Mouse (Mus musculus): ENCODE results near the gene Zfp422. TPM values are rescaled to one million over a fixed set of nuclear protein-coding genes. Genes with fewer than 3 reads are reported as not detected.
A peak's percentile ranks its signal among the peaks of the same experiment; 100 is the strongest.

The Zfp422 gene
- polyA plus RNA-seq, 1 experiment from 2014 or later = 303 TPM

GRCm38 (mm10) chr6:116642942-116643341 is 14.1 kb upstream of the Zfp422 start:
- no peaks in the 10 kb centered on the region for H3K4me1 ChIP-seq (ENCODE audit: control insufficient read depth, insufficient read depth, low read length)
- no peaks in the 10 kb centered on the region for H3K36me3 ChIP-seq (ENCODE audit: control insufficient read depth, insufficient read depth, low read length)
- no peaks in the 10 kb centered on the region for H3K9me3 ChIP-seq (ENCODE audit: control insufficient read depth, low read length)
- H3K27me3 ChIP-seq (ENCODE audit: control insufficient read depth, insufficient read depth, low read length) = no peaks in the 10 kb centered on the region
- no peak for ATAC-seq (ENCODE audit: insufficient number of reproducible peaks, low FRiP score, low TSS enrichment, low read depth)
- no peak for DNase-seq (ENCODE audit: low spot score)
- H3K4me2 ChIP-seq (ENCODE audit: low read depth, severe bottlenecking) = no peak overlapping the region
- H3K9ac ChIP-seq (ENCODE audit: low read length) = no peak overlapping the region
- H3K4me3 ChIP-seq (ENCODE audit: low read depth, low read length) = no peak overlapping the region
- WGBS = 68% methylated on average over 11 of the region's 11 CpGs
- H3K27ac ChIP-seq (replicated peaks; ENCODE audit: low read depth, low read length) = no peak overlapping the region

GRCm38 (mm10) chr6:116639663-116640062 is 10.9 kb upstream of the Zfp422 start:
- Histone ChIP-seq H3K4me3 (ENCODE audit: low read depth, low read length) (no peak overlapping the region), H3K9me3 (ENCODE audit: control insufficient read depth, low read length) (no peaks in the 10 kb centered on the region), H3K4me1 (ENCODE audit: control insufficient read depth, insufficient read depth, low read length) (no peaks in the 10 kb centered on the region), H3K27me3 (ENCODE audit: control insufficient read depth, insufficient read depth, low read length) (no peaks in the 10 kb centered on the region), H3K4me2 (ENCODE audit: low read depth, severe bottlenecking) (no peak overlapping the region), H3K9ac (ENCODE audit: low read length) (no peak overlapping the region), H3K36me3 (ENCODE audit: control insufficient read depth, insufficient read depth, low read length) (no peaks in the 10 kb centered on the region), H3K27ac (replicated peaks; ENCODE audit: low read depth, low read length) (no peak overlapping the region)
- ATAC-seq (ENCODE audit: insufficient number of reproducible peaks, low FRiP score, low TSS enrichment, low read depth) (no peak), DNase-seq (ENCODE audit: low spot score) (no peak)
- 86% methylated on average over 2 of the region's 2 CpGs for WGBS

GRCm38 (mm10) chr6:116638871-116639270 is 10.1 kb upstream of the Zfp422 start:
- Histone ChIP-seq H3K27me3 (ENCODE audit: control insufficient read depth, insufficient read depth, low read length) (no peaks in the 10 kb centered on the region), H3K9ac (ENCODE audit: low read length) (no peak overlapping the region), H3K4me2 (ENCODE audit: low read depth, severe bottlenecking) (no peak overlapping the region), H3K4me1 (ENCODE audit: control insufficient read depth, insufficient read depth, low read length) (no peaks in the 10 kb centered on the region), H3K36me3 (ENCODE audit: control insufficient read depth, insufficient read depth, low read length) (no peaks in the 10 kb centered on the region), H3K9me3 (ENCODE audit: control insufficient read depth, low read length) (no peaks in the 10 kb centered on the region), H3K27ac (replicated peaks; ENCODE audit: low read depth, low read length) (no peak overlapping the region), H3K4me3 (ENCODE audit: low read depth, low read length) (no peak overlapping the region)
- 78% methylated on average over 2 of the region's 2 CpGs for WGBS
- ATAC-seq (ENCODE audit: insufficient number of reproducible peaks, low FRiP score, low TSS enrichment, low read depth) (no peak), DNase-seq (ENCODE audit: low spot score) (no peak)

GRCm38 (mm10) chr6:116637496-116637895 is 8.7 kb upstream of the Zfp422 start:
- Histone ChIP-seq H3K4me1 (ENCODE audit: control insufficient read depth, insufficient read depth, low read length) (no peaks in the 10 kb centered on the region), H3K4me3 (ENCODE audit: low read depth, low read length) (no peak overlapping the region), H3K27ac (replicated peaks; ENCODE audit: low read depth, low read length) (no peak overlapping the region), H3K36me3 (ENCODE audit: control insufficient read depth, insufficient read depth, low read length) (no peaks in the 10 kb centered on the region), H3K27me3 (ENCODE audit: control insufficient read depth, insufficient read depth, low read length) (no peaks in the 10 kb centered on the region), H3K9me3 (ENCODE audit: control insufficient read depth, low read length) (no peaks in the 10 kb centered on the region), H3K4me2 (ENCODE audit: low read depth, severe bottlenecking) (no peak overlapping the region), H3K9ac (ENCODE audit: low read length) (no peak overlapping the region)
- WGBS = 87% methylated on average over 5 of the region's 5 CpGs
- ATAC-seq (ENCODE audit: insufficient number of reproducible peaks, low FRiP score, low TSS enrichment, low read depth) (no peak), DNase-seq (ENCODE audit: low spot score) (no peak)

- no peak for ATAC-seq (ENCODE audit: insufficient number of reproducible peaks, low FRiP score, low TSS enrichment, low read depth)
- Histone ChIP-seq H3K4me1 (ENCODE audit: control insufficient read depth, insufficient read depth, low read length) (no peaks in the 10 kb centered on the region), H3K9me3 (ENCODE audit: control insufficient read depth, low read length) (no peaks in the 10 kb centered on the region), H3K27ac (replicated peaks; ENCODE audit: low read depth, low read length) (no peak overlapping the region), H3K4me2 (ENCODE audit: low read depth, severe bottlenecking) (no peak overlapping the region), H3K9ac (ENCODE audit: low read length) (no peak overlapping the region), H3K4me3 (ENCODE audit: low read depth, low read length) (no peak overlapping the region), H3K36me3 (ENCODE audit: control insufficient read depth, insufficient read depth, low read length) (no peaks in the 10 kb centered on the region), H3K27me3 (ENCODE audit: control insufficient read depth, insufficient read depth, low read length) (no peaks in the 10 kb centered on the region)
- DNase-seq (ENCODE audit: low spot score) = no peak
- 78% methylated on average over 9 of the region's 9 CpGs for WGBS
Measured at GRCm38 (mm10) chr6:116636581-116637235, 7.9 kb upstream of the Zfp422 start.

GRCm38 (mm10) chr6:116635251-116636180 is 6.7 kb upstream of the Zfp422 start:
- WGBS = 74% methylated on average over 10 of the region's 10 CpGs
- Histone ChIP-seq H3K4me2 (ENCODE audit: low read depth, severe bottlenecking) (no peak overlapping the region), H3K9me3 (ENCODE audit: control insufficient read depth, low read length) (no peaks in the 10 kb centered on the region), H3K4me3 (ENCODE audit: low read depth, low read length) (no peak overlapping the region), H3K36me3 (ENCODE audit: control insufficient read depth, insufficient read depth, low read length) (no peaks in the 10 kb centered on the region), H3K27me3 (ENCODE audit: control insufficient read depth, insufficient read depth, low read length) (no peaks in the 10 kb centered on the region), H3K9ac (ENCODE audit: low read length) (no peak overlapping the region), H3K4me1 (ENCODE audit: control insufficient read depth, insufficient read depth, low read length) (no peaks in the 10 kb centered on the region), H3K27ac (replicated peaks; ENCODE audit: low read depth, low read length) (no peak overlapping the region)
- ATAC-seq (ENCODE audit: insufficient number of reproducible peaks, low FRiP score, low TSS enrichment, low read depth) (no peak), DNase-seq (ENCODE audit: low spot score) (no peak)

GRCm38 (mm10) chr6:116633741-116634695 is 5.2 kb upstream of the Zfp422 start:
- no peaks in the 10 kb centered on the region for H3K27me3 ChIP-seq (ENCODE audit: control insufficient read depth, insufficient read depth, low read length)
- no peak overlapping the region for H3K4me3 ChIP-seq (ENCODE audit: low read depth, low read length)
- WGBS = 89% methylated on average over 17 of the region's 17 CpGs
- DNase-seq (ENCODE audit: low spot score) = no peak
- no peaks in the 10 kb centered on the region for H3K4me1 ChIP-seq (ENCODE audit: control insufficient read depth, insufficient read depth, low read length)
- H3K9ac ChIP-seq (ENCODE audit: low read length) = no peak overlapping the region
- H3K9me3 ChIP-seq (ENCODE audit: control insufficient read depth, low read length) = no peaks in the 10 kb centered on the region
- no peak overlapping the region for H3K4me2 ChIP-seq (ENCODE audit: low read depth, severe bottlenecking)
- H3K27ac ChIP-seq (replicated peaks; ENCODE audit: low read depth, low read length) = no peak overlapping the region
- no peaks in the 10 kb centered on the region for H3K36me3 ChIP-seq (ENCODE audit: control insufficient read depth, insufficient read depth, low read length)
- ATAC-seq (ENCODE audit: insufficient number of reproducible peaks, low FRiP score, low TSS enrichment, low read depth) = no peak

- no peaks in the 10 kb centered on the region for H3K9me3 ChIP-seq (ENCODE audit: control insufficient read depth, low read length)
- H3K36me3 ChIP-seq (ENCODE audit: control insufficient read depth, insufficient read depth, low read length) = no peaks in the 10 kb centered on the region
- no peak overlapping the region for H3K4me2 ChIP-seq (ENCODE audit: low read depth, severe bottlenecking)
- H3K27me3 ChIP-seq (ENCODE audit: control insufficient read depth, insufficient read depth, low read length) = no peaks in the 10 kb centered on the region
- ATAC-seq (ENCODE audit: insufficient number of reproducible peaks, low FRiP score, low TSS enrichment, low read depth) (no peak), DNase-seq (ENCODE audit: low spot score) (peak; percentile 72)
- H3K9ac ChIP-seq (ENCODE audit: low read length) = no peak overlapping the region
- H3K4me1 ChIP-seq (ENCODE audit: control insufficient read depth, insufficient read depth, low read length) = no peaks in the 10 kb centered on the region
- no peak overlapping the region for H3K4me3 ChIP-seq (ENCODE audit: low read depth, low read length)
- no peak overlapping the region for H3K27ac ChIP-seq (replicated peaks; ENCODE audit: low read depth, low read length)
- 42% methylated on average over 1 of the region's 1 CpGs for WGBS
Measured at GRCm38 (mm10) chr6:116632129-116632528, 3.3 kb upstream of the Zfp422 start.

Measured in limb, embryonic 11.5 days (tissue).